Comparison of ENCODE assay signal across 24 mouse cellular contexts in genomic region chr4:48039736-48040135, GRCm38 (mm10). TPM values are rescaled to one million over a fixed set of nuclear protein-coding genes. Genes with fewer than 3 reads are reported as not detected.
DNase-seq lines count a peak whose midpoint lies in the region; ATAC-seq and TF ChIP-seq lines count a peak whose summit lies in the region.
"Had no signal": no experiment of that assay in that cellular context is flagged by ENCODE, and none has a peak within 500 bp of the region (broad histone marks: within the 10 kb centered on the region; RNA-seq: fewer than 3 reads in every experiment).

No protein-coding gene starts in this region.

- intact Hi-C loops in left cerebral cortex, postnatal 36 days (cut with DNase I) = loop anchor here (2.0 to 10.0 kb wide), 5 partner anchors 91 to 605 kb away; no protein-coding TSS in a partner anchor

- peaks cover 11% of the 10 kb centered on the region for H3K4me1 ChIP-seq in midbrain, embryonic 11.5 days (ENCODE audit: control insufficient read depth, insufficient read depth, low read length)
- peaks cover 28% of the 10 kb centered on the region for H3K4me1 ChIP-seq in midbrain, embryonic 10.5 days
- peaks cover 11% of the 10 kb centered on the region for H3K4me1 ChIP-seq in thymus, adult 2 months (replicated peaks; ENCODE audit: control insufficient read depth, insufficient read depth, low read length)
- no peaks in the 10 kb centered on the region for H3K4me1 ChIP-seq in forebrain, embryonic 11.5 days (replicated peaks; ENCODE audit: control insufficient read depth, insufficient read depth, low read length)

- WGBS in midbrain, embryonic 11.5 days = 80% methylated on average over 7 of the region's 7 CpGs
- WGBS in midbrain, embryonic 10.5 days = 72% methylated on average over 7 of the region's 7 CpGs
- 10% methylated on average over 7 of the region's 7 CpGs for WGBS in thymus, adult 2 months
- 69% methylated on average over 7 of the region's 7 CpGs for WGBS in forebrain, embryonic 11.5 days

- no peak for TF ChIP-seq POLR2A in thymus, adult 2 months (IDR thresholded peaks at IDR 0.05; ENCODE audit: control insufficient read depth, extremely low read depth, insufficient read depth, low read length, poor library complexity)

- ATAC-seq in midbrain, embryonic 11.5 days (ENCODE audit: low FRiP score) = no peak
- ATAC-seq in activated CD4-positive, CD25-positive, alpha-beta regulatory T cell, adult 4 months = peak; percentile 18
- ATAC-seq in forebrain, embryonic 11.5 days (replicated peaks; ENCODE audit: low FRiP score) = no peak
- no peak for ATAC-seq in erythroid progenitor cell, adult 5-6 weeks (replicated peaks; ENCODE audit: low FRiP score, poor library complexity, severe bottlenecking)
- ATAC-seq: forebrain, embryonic 14.5 days; liver, embryonic 12.5 days; midbrain, embryonic 16.5 days had no signal

- no peak for TF ChIP-seq CTCF in thymus, adult 2 months (IDR thresholded peaks at IDR 0.05; ENCODE audit: borderline replicate concordance, control insufficient read depth, extremely low read depth, insufficient read depth, low read length, poor library complexity)

- no peak overlapping the region for H3K27ac ChIP-seq in midbrain, embryonic 11.5 days (ENCODE audit: low read depth, low read length)
- no peak overlapping the region for H3K27ac ChIP-seq in midbrain, embryonic 10.5 days (replicated peaks)
- peak overlapping the region; percentile 82 for H3K27ac ChIP-seq in thymus, adult 2 months (ENCODE audit: control insufficient read depth, insufficient read depth, low read length)
- no peak overlapping the region for H3K27ac ChIP-seq in forebrain, embryonic 11.5 days (ENCODE audit: low read depth, low read length)
- H3K27ac ChIP-seq: embryonic facial prominence, embryonic 13.5 days; gastrocnemius, adult 2 months; heart, embryonic 10.5 days; hindbrain, embryonic 10.5 days; limb, embryonic 13.5 days; liver, embryonic 12.5 days had no signal

- H3K9me3 ChIP-seq in midbrain, embryonic 11.5 days (ENCODE audit: control insufficient read depth, low read length) = no peaks in the 10 kb centered on the region
- no peaks in the 10 kb centered on the region for H3K9me3 ChIP-seq in midbrain, embryonic 10.5 days (replicated peaks)
- no peaks in the 10 kb centered on the region for H3K9me3 ChIP-seq in forebrain, embryonic 11.5 days (ENCODE audit: control insufficient read depth, low read length)
- H3K9me3 ChIP-seq: embryonic facial prominence, embryonic 13.5 days; heart, embryonic 10.5 days; hindbrain, embryonic 10.5 days; limb, embryonic 13.5 days; liver, embryonic 12.5 days had no signal

- no peaks in the 10 kb centered on the region for H3K36me3 ChIP-seq in midbrain, embryonic 11.5 days (ENCODE audit: control insufficient read depth, insufficient read depth, low read length)
- no peaks in the 10 kb centered on the region for H3K36me3 ChIP-seq in midbrain, embryonic 10.5 days
- H3K36me3 ChIP-seq in thymus, adult 2 months (ENCODE audit: control insufficient read depth, insufficient read depth, low read length) = no peaks in the 10 kb centered on the region
- no peaks in the 10 kb centered on the region for H3K36me3 ChIP-seq in forebrain, embryonic 11.5 days (ENCODE audit: control insufficient read depth, insufficient read depth, low read length)
- H3K36me3 ChIP-seq: embryonic facial prominence, embryonic 13.5 days; heart, embryonic 10.5 days; hindbrain, embryonic 10.5 days; limb, embryonic 13.5 days; liver, embryonic 12.5 days had no signal

- H3K4me3 ChIP-seq in midbrain, embryonic 11.5 days (ENCODE audit: low read depth, low read length) = no peak overlapping the region
- H3K4me3 ChIP-seq in midbrain, embryonic 10.5 days = no peak overlapping the region
- no peak overlapping the region for H3K4me3 ChIP-seq in thymus, adult 2 months (ENCODE audit: control insufficient read depth, insufficient read depth, low read length)
- no peak overlapping the region for H3K4me3 ChIP-seq in forebrain, embryonic 11.5 days (ENCODE audit: low read depth, low read length)
- H3K4me3 ChIP-seq: embryonic facial prominence, embryonic 13.5 days; erythroblast, embryonic 14.5 days; gastrocnemius, adult 2 months; heart, embryonic 10.5 days; hindbrain, embryonic 10.5 days; limb, embryonic 13.5 days; liver, embryonic 12.5 days; myocyte had no signal

- H3K27me3 ChIP-seq in midbrain, embryonic 11.5 days (ENCODE audit: control insufficient read depth, insufficient read depth, low read length) = no peaks in the 10 kb centered on the region
- H3K27me3 ChIP-seq in midbrain, embryonic 10.5 days (ENCODE audit: low read depth, poor library complexity, severe bottlenecking) = peaks cover 9% of the 10 kb centered on the region
- no peaks in the 10 kb centered on the region for H3K27me3 ChIP-seq in thymus, adult 2 months (ENCODE audit: control insufficient read depth, insufficient read depth, low read length)
- H3K27me3 ChIP-seq in forebrain, embryonic 11.5 days (ENCODE audit: control insufficient read depth, insufficient read depth, low read length) = no peaks in the 10 kb centered on the region
- H3K27me3 ChIP-seq: embryonic facial prominence, embryonic 13.5 days; limb, embryonic 13.5 days had no signal

- peak; percentile 67 for DNase-seq in midbrain, embryonic 11.5 days (ENCODE audit: low spot score, missing footprints)
- no peak for DNase-seq in midbrain, embryonic 10.5 days (ENCODE audit: low spot score)
- peak; percentile 62 for DNase-seq in thymus, adult 2 months
- peak; percentile 52 for DNase-seq in thymus, postnatal 4 days
- DNase-seq in forebrain, embryonic 11.5 days (ENCODE audit: low spot score) = no peak
- DNase-seq in left cerebral cortex, postnatal 36 days (ENCODE audit: low spot score in 2 of 2) = no peak
- DNase-seq: cerebellum, adult 2 months; cerebellum, postnatal 25 days; gastrocnemius, adult 2 months; kidney, adult 18-20 months; layer of hippocampus, postnatal 36 days; lung, adult 18-20 months; lung, postnatal 14 days had no signal

- no peak overlapping the region for H3K4me2 ChIP-seq in midbrain, embryonic 11.5 days
- no peak overlapping the region for H3K4me2 ChIP-seq in forebrain, embryonic 11.5 days (ENCODE audit: low read depth, low read length, severe bottlenecking)
- H3K4me2 ChIP-seq: embryonic facial prominence, embryonic 13.5 days; limb, embryonic 13.5 days; liver, embryonic 12.5 days had no signal

- H3K9ac ChIP-seq in midbrain, embryonic 11.5 days (ENCODE audit: low read length) = no peak overlapping the region
- H3K9ac ChIP-seq in forebrain, embryonic 11.5 days (ENCODE audit: low read length) = no peak overlapping the region
- H3K9ac ChIP-seq: embryonic facial prominence, embryonic 13.5 days; limb, embryonic 13.5 days; liver, embryonic 12.5 days had no signal

RNA-seq across cellular contexts. Expression of gene Nr4a3, which starts 5.2 kb away (rescaled TPM):
- polyA plus RNA-seq in midbrain, embryonic 11.5 days (2014; fragmentation: Nextera tagmentation; extraction: Ambion mirVana) = 0.68 and 0.77 TPM in 2 replicates
- 0.60 and 0.61 TPM in 2 replicates for polyA plus RNA-seq in midbrain, embryonic 10.5 days (2016; fragmentation: Nextera tagmentation; extraction: Ambion mirVana)
- polyA plus RNA-seq in activated CD4-positive, CD25-positive, alpha-beta regulatory T cell, adult 4 months (2017; shearing (Covaris generic)) = 1 to 10 TPM; 2.0 to 3.5 TPM
- 39.7 and 46.1 TPM in 2 replicates for polyA plus RNA-seq in thymus, adult 2 months (2012; rRNA removed)
- polyA plus RNA-seq in forebrain, embryonic 11.5 days (2014; fragmentation: Nextera tagmentation; extraction: Ambion mirVana) = 0.31 and 0.71 TPM in 2 replicates
- total RNA-seq in left cerebral cortex, postnatal 36 days (2021) = 10 to 100 TPM; 21.5 to 25.1 TPM
- not detected in 2 replicates for total RNA-seq in erythroid progenitor cell, adult 5-6 weeks (2015; ENCODE audit: low replicate concordance)
- total RNA-seq in erythroid progenitor cell, adult 5-6 weeks (2017; ENCODE audit: low replicate concordance) = not detected in 2 replicates
- polyA plus RNA-seq: erythroblast, embryonic 14.5 days; liver, embryonic 12.5 days had no signal

Comparison
In these comparisons a context has a peak if more than half of its experiments do, and no peak if none do; other contexts are left out.
1. DNase-seq: peak in midbrain, embryonic 11.5 days (single experiment), thymus, adult 2 months (single experiment) and thymus, postnatal 4 days (single experiment); none in midbrain, embryonic 10.5 days (single experiment), forebrain, embryonic 11.5 days (single experiment) and left cerebral cortex, postnatal 36 days (0 of 2).